Mouse (Mus musculus) megakaryocyte, embryonic 14.5 days (primary cell): ENCODE results near the gene Cbwd1. TPM values are rescaled to one million over a fixed set of nuclear protein-coding genes. Genes with fewer than 3 reads are reported as not detected.

ENCODE experiments used
- H3K27me3 ChIP-seq: replicated peaks from 2 replicates; pipeline ENCODE3; 2012; ENCODE audit warnings: inconsistent platforms
- H3K36me3 ChIP-seq: replicated peaks from 2 replicates; pipeline ENCODE3; 2012; ENCODE audit warnings: low read length, inconsistent platforms, mixed read lengths
- H3K4me1 ChIP-seq: 2 replicates; pipeline ENCODE4 v1.6.1; 2012; ENCODE audit warnings: inconsistent platforms
- H3K4me3 ChIP-seq: replicated peaks from 2 replicates; pipeline ENCODE3; 2012; ENCODE audit warnings: moderate library complexity, mild to moderate bottlenecking, inconsistent platforms
- H3K9me3 ChIP-seq: 2 replicates; pipeline ENCODE4 v1.6.1; 2012; ENCODE audit warnings: inconsistent platforms
- FLI1 ChIP-seq: IDR thresholded peaks from 2 replicates; pipeline ENCODE4 v1.6.1; 2012; ENCODE audit warnings: low read length, inconsistent platforms, mixed read lengths
- GATA1 ChIP-seq: IDR thresholded peaks from 3 replicates; pipeline ENCODE4 v1.6.1; 2012; ENCODE audit warnings: mixed read lengths, low read length, inconsistent platforms, borderline replicate concordance
- polyA plus RNA-seq: library from polyadenylated mRNA; stranded (reverse); fragments of >175 nt; gene quantifications from 2 replicates; pipeline ENCODE4 v1.2.3, GENCODE M21; 2012; ENCODE audit warnings: low replicate concordance; ENCODE audit not compliant: insufficient read depth

Cbwd1 gene
- polyA plus RNA-seq, 1 experiment: 0.56 TPM

GRCm38 (mm10) chr19:24996815-24997704 is 35.6 kb upstream of the Cbwd1 start:
- peaks cover 10% of the 10 kb centered on the region for H3K36me3 ChIP-seq
- H3K27me3 ChIP-seq: no peaks in the 10 kb centered on the region
- H3K4me1 ChIP-seq: peaks cover 80% of the 10 kb centered on the region
- H3K9me3 ChIP-seq: no peaks in the 10 kb centered on the region
- TF ChIP-seq FLI1 (no peak), GATA1 (no peak)
- peak overlapping the region; percentile 60 for H3K4me3 ChIP-seq

- H3K4me1 ChIP-seq: peaks cover 85% of the 10 kb centered on the region
- H3K9me3 ChIP-seq: no peaks in the 10 kb centered on the region
- peaks cover 2% of the 10 kb centered on the region for H3K36me3 ChIP-seq
- peak overlapping the region; percentile 64 for H3K4me3 ChIP-seq
- TF ChIP-seq GATA1: no peak
- TF ChIP-seq FLI1: no peak
- H3K27me3 ChIP-seq: no peaks in the 10 kb centered on the region
These were observed 33.5 kb upstream of the Cbwd1 start for GRCm38 (mm10) chr19:24994900-24995299.

- no peaks in the 10 kb centered on the region for H3K27me3 ChIP-seq
- TF ChIP-seq FLI1 (no peak), GATA1 (no peak)
These were observed 32.1 kb upstream of the Cbwd1 start for GRCm38 (mm10) chr19:24993526-24993925.

GRCm38 (mm10) chr19:24990138-24990822 is 28.9 kb upstream of the Cbwd1 start:
- Histone ChIP-seq H3K9me3 (no peaks in the 10 kb centered on the region), H3K36me3 (peaks cover 2% of the 10 kb centered on the region), H3K27me3 (no peaks in the 10 kb centered on the region), H3K4me1 (peaks cover 83% of the 10 kb centered on the region), H3K4me3 (peak overlapping the region; percentile 67)
- TF ChIP-seq GATA1: no peak

More at GRCm38 (mm10) chr19:24993526-24993925, 32.1 kb upstream of the Cbwd1 start:
- Histone ChIP-seq H3K9me3 (no peaks in the 10 kb centered on the region), H3K4me1 (peaks cover 96% of the 10 kb centered on the region), H3K4me3 (peak overlapping the region; percentile 17), H3K36me3 (peaks cover 2% of the 10 kb centered on the region)

GRCm38 (mm10) chr19:24988831-24989230 is 27.4 kb upstream of the Cbwd1 start:
- H3K36me3 ChIP-seq: peaks cover 5% of the 10 kb centered on the region
- H3K27me3 ChIP-seq: no peaks in the 10 kb centered on the region
- no peak overlapping the region for H3K4me3 ChIP-seq
- TF ChIP-seq FLI1 (no peak), GATA1 (no peak)
- no peaks in the 10 kb centered on the region for H3K9me3 ChIP-seq
- H3K4me1 ChIP-seq: peaks cover 83% of the 10 kb centered on the region

- Histone ChIP-seq H3K36me3 (peaks cover 5% of the 10 kb centered on the region), H3K4me3 (peak overlapping the region; percentile 15), H3K4me1 (peaks cover 70% of the 10 kb centered on the region), H3K9me3 (no peaks in the 10 kb centered on the region), H3K27me3 (no peaks in the 10 kb centered on the region)
- TF ChIP-seq GATA1: no peak
- TF ChIP-seq FLI1: no peak
These were observed 25.9 kb upstream of the Cbwd1 start for GRCm38 (mm10) chr19:24987355-24987754.

- TF ChIP-seq FLI1: no peak
- TF ChIP-seq GATA1: no peak
- Histone ChIP-seq H3K9me3 (no peaks in the 10 kb centered on the region), H3K27me3 (no peaks in the 10 kb centered on the region), H3K36me3 (peaks cover 8% of the 10 kb centered on the region), H3K4me3 (no peak overlapping the region), H3K4me1 (peaks cover 56% of the 10 kb centered on the region)
These were observed 23.6 kb upstream of the Cbwd1 start for GRCm38 (mm10) chr19:24985045-24985444.

GRCm38 (mm10) chr19:24983857-24984498 is 22.6 kb upstream of the Cbwd1 start:
- TF ChIP-seq FLI1: no peak
- TF ChIP-seq GATA1: no peak
- Histone ChIP-seq H3K4me3 (no peak overlapping the region), H3K36me3 (peaks cover 8% of the 10 kb centered on the region), H3K9me3 (no peaks in the 10 kb centered on the region), H3K4me1 (peaks cover 51% of the 10 kb centered on the region), H3K27me3 (no peaks in the 10 kb centered on the region)

- TF ChIP-seq FLI1: no peak
- TF ChIP-seq GATA1: no peak
- Histone ChIP-seq H3K9me3 (no peaks in the 10 kb centered on the region), H3K4me1 (peaks cover 44% of the 10 kb centered on the region), H3K4me3 (no peak overlapping the region), H3K27me3 (no peaks in the 10 kb centered on the region), H3K36me3 (peaks cover 7% of the 10 kb centered on the region)
These were observed 21.6 kb upstream of the Cbwd1 start for GRCm38 (mm10) chr19:24983050-24983449.
